Mouse (Mus musculus): ENCODE measurements at regions not wholly inside any gene's neighbourhood (a gene's known extent, or its start where the extent isn't known, plus 50 kb on each side); places are given as distances from the start of the nearest gene placed in this dataset.

- no peak for TF ChIP-seq CTCF (IDR thresholded peaks at IDR 0.05; ENCODE audit: borderline replicate concordance, insufficient read depth, low read depth, low read length)
- TF ChIP-seq POLR2A (IDR thresholded peaks at IDR 0.05; ENCODE audit: borderline replicate concordance, insufficient read depth, low read length) = no peak
Measured at GRCm38 (mm10) chr12:112277511-112277910, 131.5 kb downstream of the Kif26a start.
